Mouse (Mus musculus): ENCODE measurements at regions not wholly inside any gene's neighbourhood (a gene's known extent, or its start where the extent isn't known, plus 50 kb on each side); places are given as distances from the start of the nearest gene placed in this dataset.

DNA sequence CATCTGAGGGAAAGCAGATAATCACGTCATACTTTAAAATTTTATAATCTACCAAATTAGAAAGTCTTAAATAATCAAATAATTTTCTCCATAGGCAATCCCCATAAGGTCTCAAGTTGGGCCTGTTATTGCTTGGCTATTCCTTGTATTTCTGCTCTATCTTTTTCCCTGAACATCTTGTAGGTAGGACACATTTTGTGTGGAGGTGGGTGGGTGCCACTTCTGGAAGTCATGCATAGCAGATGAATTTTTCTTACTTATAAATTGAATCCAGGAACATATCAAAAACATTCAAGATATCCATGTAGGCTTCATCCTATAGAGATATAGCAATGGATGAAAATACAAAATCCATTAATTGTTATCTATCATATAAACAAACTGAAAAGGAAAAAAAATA, 1418.7 kb downstream of the Cdh11 start:
- intact Hi-C loops (cut with DNase I): no loop called here
- DNase-seq: no peak

DNA sequence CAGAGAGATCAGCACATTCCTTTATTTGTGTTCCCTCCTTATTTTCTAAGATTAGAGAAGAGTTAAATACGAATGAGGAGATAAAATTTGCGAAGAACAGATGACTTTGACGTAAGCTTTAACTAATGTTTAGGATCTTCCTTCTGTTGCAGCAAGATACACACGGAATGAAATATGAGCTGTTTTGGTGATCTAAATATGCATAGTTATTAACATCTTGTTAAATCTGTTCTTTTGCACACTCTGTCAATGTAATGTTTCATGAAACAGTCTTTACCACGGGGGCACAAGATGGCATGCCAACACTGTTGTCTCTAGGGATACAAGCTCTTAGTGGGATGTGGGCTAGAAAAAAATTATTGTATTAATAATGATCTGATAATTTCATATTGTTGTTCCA, 1434.6 kb downstream of the Cdh11 start:
- intact Hi-C loops (cut with DNase I): no loop called here
- no peak for DNase-seq

DNA sequence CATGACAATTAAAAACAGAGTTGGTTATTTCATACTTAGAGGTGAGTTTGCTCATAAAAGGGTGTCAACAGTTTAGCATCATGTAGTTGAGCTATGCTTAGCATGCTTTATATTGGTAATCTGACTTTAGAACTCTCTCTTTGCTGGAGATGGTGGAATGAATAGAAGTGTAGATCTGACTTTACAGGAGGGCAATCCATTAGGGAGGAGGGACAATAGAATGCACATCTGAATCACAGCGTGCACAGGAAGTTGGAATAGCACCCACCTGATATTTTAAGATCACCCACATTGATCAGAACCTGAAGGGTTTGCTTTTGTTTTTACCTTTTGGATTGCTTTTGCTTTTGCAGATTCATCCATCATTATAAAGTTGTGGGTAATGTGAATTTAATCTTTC, 1435.7 kb downstream of the Cdh11 start:
- intact Hi-C loops (cut with DNase I): no loop called here
- DNase-seq: no peak

DNA sequence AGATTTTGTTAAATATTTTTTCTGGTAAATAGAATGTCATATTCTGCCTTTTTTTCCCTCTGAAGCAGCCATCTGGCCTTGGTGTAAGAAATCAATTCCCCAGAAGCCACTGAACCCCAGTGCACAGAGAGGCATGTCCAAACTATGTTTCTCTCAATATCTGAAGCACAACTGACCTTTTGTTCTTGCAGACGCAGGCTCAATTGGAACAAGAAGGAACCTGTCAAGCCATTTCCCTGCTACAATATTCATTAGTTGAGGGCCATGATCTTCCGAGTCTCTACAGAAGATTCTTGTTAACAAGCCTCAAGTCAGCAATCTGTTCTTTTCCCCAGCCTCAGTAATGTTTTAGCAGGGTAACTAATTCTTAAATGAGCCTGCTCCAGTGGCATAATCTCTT, 1456.2 kb downstream of the Cdh11 start:
- intact Hi-C loops (cut with DNase I): no loop called here
- no peak for DNase-seq

DNA sequence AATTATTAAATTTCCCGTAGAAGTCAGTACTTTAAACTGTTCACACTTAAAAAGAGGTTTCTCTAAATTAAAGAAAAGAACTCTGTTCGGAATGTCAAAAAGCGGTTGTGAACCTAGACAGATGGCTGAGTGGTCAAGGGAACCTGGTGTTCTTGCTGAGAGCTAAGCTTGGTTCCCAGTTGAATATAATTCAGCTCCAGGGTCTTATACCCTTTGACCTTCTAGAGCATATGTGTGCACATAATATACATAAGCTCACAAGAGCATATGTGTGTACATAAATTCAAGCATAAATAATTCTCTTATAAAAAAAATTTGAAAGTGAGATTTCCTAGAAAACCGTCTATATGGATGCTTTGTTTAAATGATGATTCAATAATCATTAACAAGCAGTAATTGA, 1456.7 kb downstream of the Cdh11 start:
- intact Hi-C loops (cut with DNase I): no loop called here
- DNase-seq: no peak

DNA sequence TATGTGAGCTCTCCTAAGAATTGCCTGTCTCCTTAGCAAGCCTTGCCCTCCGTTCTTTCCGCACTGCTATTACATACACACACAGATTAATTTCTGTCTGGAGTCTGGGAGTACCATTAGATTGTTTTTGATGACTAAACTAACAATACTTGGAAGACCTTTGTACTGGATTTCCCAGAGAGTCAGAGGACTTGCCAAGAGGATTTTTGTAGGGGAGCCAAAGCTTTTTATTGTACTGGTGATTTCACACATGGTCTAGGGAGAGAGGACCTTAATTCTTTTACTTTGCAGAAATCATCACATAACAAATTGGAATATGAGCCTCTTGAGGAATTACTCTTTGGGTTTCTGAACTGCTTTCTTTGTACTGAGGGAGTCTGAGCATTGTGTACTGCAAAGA, 1486.9 kb downstream of the Cdh11 start:
- DNase-seq: peak in 1 of 2 experiments; percentile 1
- intact Hi-C loops (cut with DNase I): no loop called here

DNA sequence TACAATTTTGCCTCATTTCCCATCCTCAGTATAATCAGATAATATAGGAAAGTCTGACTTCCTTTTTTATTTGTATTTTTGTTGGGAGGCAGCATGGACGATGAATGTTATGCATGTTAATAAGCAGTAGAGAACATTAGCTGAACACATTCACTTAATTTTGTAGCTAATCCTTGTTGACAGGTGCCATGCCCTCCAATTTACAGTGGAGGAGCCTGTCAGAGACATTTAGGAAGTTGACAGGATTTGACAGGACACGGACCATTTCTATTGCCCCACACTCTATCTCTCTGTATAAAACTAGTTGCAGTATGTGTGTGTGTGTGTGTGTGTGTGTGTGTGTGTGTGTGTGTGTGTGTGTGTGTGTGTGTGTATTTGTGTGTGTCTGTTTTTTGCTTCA, 1495.4 kb downstream of the Cdh11 start:
- intact Hi-C loops (cut with DNase I): no loop called here
- no peak for DNase-seq

DNA sequence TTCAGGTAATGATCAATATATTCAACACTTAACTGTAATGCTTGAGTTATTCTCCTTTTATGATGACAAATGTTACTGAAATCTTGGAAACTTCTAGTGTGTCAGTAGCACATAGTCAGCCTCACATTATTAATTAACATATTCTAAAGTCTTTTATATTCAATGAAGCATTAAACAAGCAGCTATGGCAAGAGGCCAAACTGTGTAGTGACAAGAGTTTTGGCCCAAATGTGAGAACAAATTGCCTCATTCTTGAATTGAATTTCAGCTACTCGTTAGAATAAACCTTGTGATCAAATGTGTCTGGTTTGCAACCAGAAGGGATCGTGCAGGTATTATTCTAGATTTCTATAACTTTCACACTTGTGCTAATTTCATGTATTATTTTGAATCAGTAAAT, 1542.8 kb downstream of the Cdh11 start:
- DNase-seq: no peak
- intact Hi-C loops (cut with DNase I): no loop called here

DNA sequence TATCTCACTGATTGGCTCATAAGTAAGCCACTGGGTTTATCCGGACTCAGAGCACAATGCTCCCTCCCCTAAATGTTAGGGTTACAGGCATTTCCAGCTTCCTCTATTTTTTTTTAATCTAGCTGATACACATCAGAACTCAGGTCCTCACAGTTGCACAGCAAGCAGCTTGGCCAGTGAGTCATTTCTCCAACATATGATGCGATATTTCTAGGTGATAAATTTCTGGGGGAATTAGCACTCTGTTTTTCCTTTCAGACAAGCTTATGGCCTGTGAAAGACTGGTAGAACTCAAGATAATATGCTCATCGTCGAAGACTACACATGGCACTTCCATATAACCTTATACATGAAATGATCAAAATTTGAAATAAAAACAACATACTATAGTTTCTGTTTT, 1543.6 kb downstream of the Cdh11 start:
- no peak for DNase-seq
- intact Hi-C loops (cut with DNase I): no loop called here

DNA sequence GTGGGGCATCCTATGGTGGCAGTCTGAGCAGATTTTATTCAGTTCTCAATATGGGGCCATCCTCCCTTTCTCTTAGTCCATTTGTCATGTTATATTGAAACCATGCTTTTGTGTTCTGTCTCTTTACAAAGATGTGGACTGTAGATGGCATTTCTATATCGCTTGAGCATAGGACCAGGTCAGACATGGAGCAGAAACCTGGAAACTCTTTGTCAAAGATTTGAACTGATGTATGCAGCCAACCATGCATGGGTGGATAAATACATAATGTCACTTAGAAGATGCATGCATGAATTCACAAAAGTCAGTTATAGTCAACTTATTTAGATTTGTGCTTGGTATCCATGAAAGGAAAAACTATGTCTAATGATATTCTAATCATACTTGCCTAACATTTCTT, 1587.5 kb downstream of the Cdh11 start:
- no peak for DNase-seq
- intact Hi-C loops (cut with DNase I): no loop called here

DNA sequence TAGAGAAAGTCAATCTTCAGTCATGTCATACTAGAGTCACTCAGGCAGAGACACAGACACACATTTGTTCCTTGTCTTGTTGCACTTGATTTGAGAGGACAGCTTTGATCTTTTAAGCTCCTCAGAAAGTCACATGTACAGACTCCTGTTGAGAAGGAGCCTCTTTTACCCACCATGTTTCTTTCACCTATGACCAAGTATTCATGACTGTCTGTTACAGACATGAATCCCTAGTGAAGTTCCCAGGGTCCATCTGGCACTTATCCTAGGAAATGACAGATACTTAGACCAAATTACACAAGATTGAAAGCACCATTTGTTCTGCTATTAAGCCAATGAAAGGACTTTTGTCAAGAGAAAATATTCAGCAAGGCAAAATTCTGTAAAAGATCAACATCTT, 1588.7 kb downstream of the Cdh11 start:
- intact Hi-C loops (cut with DNase I): no loop called here

DNA sequence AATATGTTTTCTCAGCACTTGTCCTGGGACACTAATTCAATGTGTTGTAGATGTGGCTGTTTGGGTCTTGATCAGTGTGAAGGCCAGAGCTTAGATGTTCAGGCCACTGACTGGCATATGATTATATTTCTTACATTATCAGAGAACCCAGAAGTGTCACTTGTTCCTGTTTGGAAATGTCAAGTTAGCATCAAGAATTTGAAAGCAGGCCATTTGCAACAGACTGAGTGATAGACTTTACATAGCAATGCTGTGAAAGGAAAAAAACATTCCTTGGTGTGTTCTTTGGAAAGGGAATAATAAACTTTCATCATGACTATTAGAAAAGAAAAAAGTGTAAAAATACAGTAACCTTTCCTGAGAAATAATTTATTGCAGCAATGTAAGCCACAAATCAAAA, 1596.9 kb downstream of the Cdh11 start:
- DNase-seq: no peak
- intact Hi-C loops (cut with DNase I): no loop called here

More for the DNA sequence above, 1588.7 kb downstream of the Cdh11 start:
- no peak for DNase-seq

DNA sequence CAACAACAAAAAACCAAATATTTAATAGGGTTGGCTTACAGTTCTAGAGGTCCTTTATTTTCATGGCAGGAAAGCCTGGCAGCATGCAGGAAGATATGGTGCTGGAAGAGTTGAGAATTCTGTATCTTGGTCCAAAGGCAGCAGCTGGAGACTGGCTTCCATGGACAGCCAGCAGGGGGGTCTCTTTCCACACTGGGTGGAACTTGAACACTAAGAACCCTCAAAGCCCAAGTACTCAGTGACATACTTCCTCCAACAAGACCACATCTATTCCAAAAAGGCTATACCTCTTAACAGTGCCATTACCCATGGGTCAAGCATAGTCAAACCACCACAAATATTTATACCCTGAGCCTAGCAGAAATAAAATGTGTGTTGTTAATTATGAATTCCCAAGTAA, 1630.5 kb downstream of the Cdh11 start:
- no peak for DNase-seq
- intact Hi-C loops (cut with DNase I): no loop called here

Data from heart, postnatal 14 days (tissue).